Mouse (Mus musculus) layer of hippocampus, adult 18-20 months (tissue): Measurements from ENCODE around the gene Mtmr14. TPM values are rescaled to one million over a fixed set of nuclear protein-coding genes. Genes with fewer than 3 reads are reported as not detected.

Experiments
- DNase-seq, 2 experiments: peaks; one replicate each; pipeline ENCODE4 v3.0.0; 2022; ENCODE audit warnings: low spot score in 2 of 2
- total RNA-seq, 2 experiments: library from RNA; stranded (reverse); gene quantifications; 2 replicates each; pipeline ENCODE4 v1.2.3; 2021

Mtmr14 gene
- total RNA-seq, 2 experiments from 2014 or later = 12.6 to 13.3 TPM

- DNase-seq = peak; percentile 39 to 69
Measured at GRCm38 (mm10) chr6:113276846-113277245, 39.2 kb downstream of the Mtmr14 start.

GRCm38 (mm10) chr6:113281676-113282075 is 44.0 kb downstream of the Mtmr14 start:
- DNase-seq = no peak

- peak in 1 of 2 experiments; percentile 35 for DNase-seq
Measured at GRCm38 (mm10) chr6:113282101-113282802, 44.6 kb downstream of the Mtmr14 start, which contains the start of gene Cpne9. Gene Cpne9 (plus strand): TSS chr6:113282307.

GRCm38 (mm10) chr6:113282969-113283368 is 45.3 kb downstream of the Mtmr14 start:
- no peak for DNase-seq

GRCm38 (mm10) chr6:113283500-113283899 is 45.9 kb downstream of the Mtmr14 start:
- DNase-seq = no peak

GRCm38 (mm10) chr6:113284931-113285330 is 47.3 kb downstream of the Mtmr14 start:
- no peak for DNase-seq

GRCm38 (mm10) chr6:113286316-113286715 is 48.7 kb downstream of the Mtmr14 start:
- DNase-seq = no peak

- no peak for DNase-seq
Measured at GRCm38 (mm10) chr6:113287236-113287635, 49.6 kb downstream of the Mtmr14 start.

GRCm38 (mm10) chr6:113289346-113289745 is 51.7 kb downstream of the Mtmr14 start:
- DNase-seq = no peak

GRCm38 (mm10) chr6:113290346-113290745 is 52.7 kb downstream of the Mtmr14 start:
- DNase-seq = no peak

- DNase-seq = no peak
Measured at GRCm38 (mm10) chr6:113292938-113293337, 55.3 kb downstream of the Mtmr14 start.

GRCm38 (mm10) chr6:113296046-113296445 is 58.4 kb downstream of the Mtmr14 start:
- no peak for DNase-seq

GRCm38 (mm10) chr6:113296639-113297038 is 59.0 kb downstream of the Mtmr14 start:
- no peak for DNase-seq

- DNase-seq = no peak
Measured at GRCm38 (mm10) chr6:113301350-113301749, 63.7 kb downstream of the Mtmr14 start.

GRCm38 (mm10) chr6:113302258-113302657 is 64.6 kb downstream of the Mtmr14 start:
- no peak for DNase-seq

GRCm38 (mm10) chr6:113306322-113306985 is 68.8 kb downstream of the Mtmr14 start:
- DNase-seq = peak; percentile 99 to 100

- no peak for DNase-seq
Measured at GRCm38 (mm10) chr6:113306986-113307349, 69.3 kb downstream of the Mtmr14 start, which contains the start of gene Brpf1. Gene Brpf1 (plus strand): TSS chr6:113307137.

GRCm38 (mm10) chr6:113307481-113308121 is 70.0 kb downstream of the Mtmr14 start:
- peak in 1 of 2 experiments; percentile 52 for DNase-seq

- DNase-seq = peak in 1 of 2 experiments; percentile 75
Measured at GRCm38 (mm10) chr6:113308141-113308540, 70.5 kb downstream of the Mtmr14 start.

GRCm38 (mm10) chr6:113315972-113316371 is 78.3 kb downstream of the Mtmr14 start:
- no peak for DNase-seq

- DNase-seq = peak; percentile 99
Measured at GRCm38 (mm10) chr6:113326533-113327315, 89.1 kb downstream of the Mtmr14 start, which contains the start of gene Ogg1. Gene Ogg1 (plus strand): TSS chr6:113326972.
